Mouse (Mus musculus) lung, embryonic 16.5 days (tissue): ENCODE measurements around the gene Sowaha. TPM values are rescaled to one million over a fixed set of nuclear protein-coding genes. Genes with fewer than 3 reads are reported as not detected.

Experiments used
- ATAC-seq: fragments of 200-750 bp; cut with Nextera tagmentation; 2 replicates; pipeline ENCODE4 v1.8.0; 2017; ENCODE audit warnings: low read depth, mild to moderate bottlenecking, moderate library complexity
- H3K27ac ChIP-seq: fragments of 300-500 bp; sonication (generic); 2 replicates; pipeline ENCODE4 v1.5.1; 2014; ENCODE audit warnings: mild to moderate bottlenecking, control low read depth, low read length
- H3K27me3 ChIP-seq: fragments of 300-500 bp; sonication (generic); 2 replicates; pipeline ENCODE4 v1.6.1; 2014; ENCODE audit warnings: low read depth, low read length, mixed read lengths; ENCODE audit not compliant: control insufficient read depth, insufficient read depth
- H3K36me3 ChIP-seq: fragments of 300-500 bp; sonication (generic); 2 replicates; pipeline ENCODE4 v1.6.1; 2014; ENCODE audit warnings: low read length; ENCODE audit not compliant: control insufficient read depth, insufficient read depth
- H3K4me1 ChIP-seq: fragments of 300-500 bp; sonication (generic); replicated peaks from 2 replicates; pipeline ENCODE4 v1.6.1; 2014; ENCODE audit warnings: low read length, mixed read lengths; ENCODE audit not compliant: control insufficient read depth, insufficient read depth
- H3K4me2 ChIP-seq: fragments of 300-500 bp; sonication (generic); 2 replicates; pipeline ENCODE4 v1.6.1; 2014; ENCODE audit warnings: low read depth, low read length, control low read depth
- H3K4me3 ChIP-seq: fragments of 300-500 bp; sonication (generic); 2 replicates; pipeline ENCODE4 v1.5.1; 2014; ENCODE audit warnings: mild to moderate bottlenecking, low read length, control low read depth
- H3K9ac ChIP-seq: fragments of 300-500 bp; sonication (generic); 2 replicates; pipeline ENCODE4 v1.6.1; 2014; ENCODE audit warnings: low read length, control low read depth
- H3K9me3 ChIP-seq: fragments of 300-500 bp; sonication (generic); 2 replicates; pipeline ENCODE4 v1.6.1; 2016; ENCODE audit warnings: low read length; ENCODE audit not compliant: control insufficient read depth
- WGBS: fragments of 180-500 bp; shearing (Covaris S2); extraction: QIAGEN DNeasy Blood & Tissue Kit; methylation state at CpG from one replicate; pipeline ENCODE4 v1.1.7; 2014; 5-methylcytosine and 5-hydroxymethylcytosine counted together
- polyA plus RNA-seq: library from polyadenylated mRNA; unstranded; fragments of >200 nt; fragmentation: Nextera tagmentation; extraction: Ambion mirVana; gene quantifications from 2 replicates; pipeline ENCODE4 v1.2.1, GENCODE M21; 2015

The Sowaha gene
- polyA plus RNA-seq, 1 experiment from 2014 or later: 0.13 TPM

DNA sequence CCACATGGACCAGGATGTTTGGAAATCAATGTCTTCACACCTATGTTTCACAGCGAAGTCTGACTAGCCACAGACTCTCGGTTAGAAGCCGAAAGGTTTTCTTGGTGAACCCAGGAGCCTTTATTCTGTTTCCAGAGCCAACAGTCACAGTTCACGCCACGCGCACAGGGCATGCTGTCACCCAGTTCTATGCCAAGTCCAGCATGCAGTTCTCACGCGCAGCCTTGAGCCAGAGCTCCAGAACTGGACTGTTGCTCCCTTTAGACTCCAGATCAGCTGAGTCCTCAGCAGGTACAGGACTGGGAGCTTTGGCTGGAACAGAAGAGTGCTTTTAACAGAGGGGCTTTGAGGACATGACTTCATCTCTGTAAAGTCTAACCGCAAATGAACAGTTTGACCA, 27.7 kb downstream of the Sowaha start:
- Histone ChIP-seq H3K4me3 (no peak overlapping the region), H3K9me3 (no peaks in the 10 kb centered on the region), H3K4me1 (peaks cover 3% of the 10 kb centered on the region; the same call in 1 of the 2 replicates), H3K27ac (no peak overlapping the region), H3K4me2 (no peak overlapping the region), H3K36me3 (no peaks in the 10 kb centered on the region), H3K27me3 (no peaks in the 10 kb centered on the region), H3K9ac (no peak overlapping the region)
- WGBS: 93% methylated on average over 9 of the region's 9 CpGs
- ATAC-seq: no peak

DNA sequence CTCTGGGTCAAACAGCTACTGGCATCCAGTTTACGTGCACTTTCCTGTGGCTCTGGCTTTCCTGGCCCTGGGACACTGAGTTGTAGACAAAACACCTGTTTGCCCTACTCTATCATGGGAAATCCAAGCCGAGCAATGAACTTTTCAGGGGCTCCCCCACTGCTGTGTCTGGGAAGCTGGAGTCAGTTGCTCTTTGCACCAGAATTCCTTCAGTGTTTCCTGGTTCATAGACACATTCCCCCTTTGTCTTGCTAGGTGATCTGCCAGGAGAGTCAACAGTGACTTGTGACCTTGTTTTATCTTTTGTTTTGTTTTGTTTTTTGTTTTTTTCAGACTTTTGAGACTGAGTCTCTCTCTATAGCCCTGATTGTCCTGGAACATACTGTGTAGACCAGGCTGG, 28.7 kb downstream of the Sowaha start:
- Histone ChIP-seq H3K4me2 (no peak overlapping the region), H3K36me3 (no peaks in the 10 kb centered on the region), H3K9ac (no peak overlapping the region), H3K4me3 (no peak overlapping the region), H3K27ac (no peak overlapping the region), H3K4me1 (peaks cover under 1% of the 10 kb centered on the region; the same call in 1 of the 2 replicates), H3K9me3 (no peaks in the 10 kb centered on the region), H3K27me3 (no peaks in the 10 kb centered on the region)
- WGBS: 49% methylated on average over 2 of the region's 2 CpGs
- no peak for ATAC-seq

DNA sequence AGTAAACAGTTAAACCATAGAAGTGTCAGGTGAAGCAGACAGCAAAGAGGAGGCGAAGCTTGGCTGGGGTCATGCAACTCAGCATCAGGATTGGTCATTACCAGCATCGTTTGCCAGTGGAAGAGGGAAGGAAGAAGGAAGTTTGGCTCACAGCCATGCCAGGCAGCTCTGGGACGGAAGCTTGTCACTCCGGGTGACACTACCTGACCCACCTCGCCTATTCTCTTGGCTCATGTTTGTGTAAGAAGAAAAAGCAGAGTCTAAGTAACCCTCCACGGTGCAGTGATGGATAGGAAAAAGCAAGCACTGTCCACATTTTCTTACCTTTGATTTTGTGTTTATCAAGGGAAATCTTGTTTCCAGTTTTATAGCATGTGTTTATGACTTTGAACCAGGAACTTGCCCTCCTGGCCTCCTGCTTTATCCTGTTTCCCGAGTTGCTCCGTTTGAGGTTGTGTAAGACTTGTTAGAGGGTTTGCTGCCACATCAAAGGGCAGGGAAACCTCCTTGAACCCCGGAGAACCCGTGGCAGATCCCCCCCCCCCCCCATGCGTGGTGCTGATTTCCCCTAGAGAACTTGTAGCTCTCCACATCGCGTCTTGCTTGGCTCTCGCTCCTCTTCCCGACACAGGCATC, 29.9 kb downstream of the Sowaha start:
- no peaks in the 10 kb centered on the region; the same call in 1 of the 2 replicates for H3K4me1 ChIP-seq
- H3K9ac ChIP-seq: no peak overlapping the region
- no peak overlapping the region for H3K4me3 ChIP-seq
- no peaks in the 10 kb centered on the region for H3K36me3 ChIP-seq
- no peak overlapping the region for H3K27ac ChIP-seq
- no peak for ATAC-seq
- WGBS: 22% methylated on average over 15 of the region's 15 CpGs
- no peaks in the 10 kb centered on the region for H3K27me3 ChIP-seq
- no peak overlapping the region for H3K4me2 ChIP-seq
- H3K9me3 ChIP-seq: no peaks in the 10 kb centered on the region

DNA sequence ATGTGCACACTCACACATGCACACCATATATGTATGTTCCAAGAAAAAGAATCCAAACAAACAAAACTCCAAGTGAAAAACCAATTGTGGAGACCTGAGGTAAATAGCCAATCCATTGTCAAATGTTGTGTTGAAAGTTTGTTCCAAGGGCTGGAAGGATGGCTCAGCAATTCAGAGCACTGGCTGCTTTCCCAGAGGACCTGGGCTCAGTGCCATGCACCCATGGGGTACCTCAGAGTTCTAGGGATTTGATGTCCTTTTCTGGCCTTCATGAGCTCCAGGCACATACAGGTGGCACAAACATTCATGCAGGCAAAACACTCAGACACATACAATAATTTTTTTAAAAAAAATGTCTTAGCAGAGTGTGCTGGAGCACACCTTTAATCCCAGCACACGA, 31.5 kb downstream of the Sowaha start:
- no peak overlapping the region for H3K27ac ChIP-seq
- ATAC-seq: no peak
- H3K9me3 ChIP-seq: no peaks in the 10 kb centered on the region
- H3K27me3 ChIP-seq: no peaks in the 10 kb centered on the region
- WGBS: 71% methylated on average over 1 of the region's 1 CpGs
- H3K9ac ChIP-seq: no peak overlapping the region
- H3K4me2 ChIP-seq: no peak overlapping the region
- H3K4me1 ChIP-seq: no peaks in the 10 kb centered on the region; the same call in 1 of the 2 replicates
- H3K4me3 ChIP-seq: no peak overlapping the region
- no peaks in the 10 kb centered on the region for H3K36me3 ChIP-seq

DNA sequence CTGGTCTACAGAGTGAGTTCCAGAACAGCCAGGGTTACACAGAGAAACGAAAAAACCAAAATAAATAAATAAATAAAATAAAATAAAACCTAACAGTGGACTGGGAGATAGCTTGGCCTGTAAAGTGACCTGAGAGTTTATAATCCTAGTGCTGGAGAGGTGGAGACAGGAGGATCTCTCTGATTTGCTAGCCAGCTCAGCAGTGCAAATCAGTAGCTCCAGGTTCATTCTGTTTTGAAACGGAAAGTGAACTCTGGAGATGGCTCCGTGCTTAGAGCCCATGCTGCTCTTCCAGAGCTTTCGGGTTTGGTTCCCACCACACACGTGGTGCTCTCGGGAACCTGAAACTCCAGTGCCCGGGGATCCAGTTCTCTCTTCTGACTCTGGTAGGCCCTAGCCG, 32.1 kb downstream of the Sowaha start:
- H3K9me3 ChIP-seq: no peaks in the 10 kb centered on the region
- ATAC-seq: no peak
- no peaks in the 10 kb centered on the region for H3K36me3 ChIP-seq
- H3K4me1 ChIP-seq: no peaks in the 10 kb centered on the region; the same call in 1 of the 2 replicates
- no peak overlapping the region for H3K4me2 ChIP-seq
- H3K27me3 ChIP-seq: no peaks in the 10 kb centered on the region
- H3K9ac ChIP-seq: no peak overlapping the region
- WGBS: 89% methylated on average over 8 of the region's 8 CpGs
- no peak overlapping the region for H3K27ac ChIP-seq
- H3K4me3 ChIP-seq: no peak overlapping the region

DNA sequence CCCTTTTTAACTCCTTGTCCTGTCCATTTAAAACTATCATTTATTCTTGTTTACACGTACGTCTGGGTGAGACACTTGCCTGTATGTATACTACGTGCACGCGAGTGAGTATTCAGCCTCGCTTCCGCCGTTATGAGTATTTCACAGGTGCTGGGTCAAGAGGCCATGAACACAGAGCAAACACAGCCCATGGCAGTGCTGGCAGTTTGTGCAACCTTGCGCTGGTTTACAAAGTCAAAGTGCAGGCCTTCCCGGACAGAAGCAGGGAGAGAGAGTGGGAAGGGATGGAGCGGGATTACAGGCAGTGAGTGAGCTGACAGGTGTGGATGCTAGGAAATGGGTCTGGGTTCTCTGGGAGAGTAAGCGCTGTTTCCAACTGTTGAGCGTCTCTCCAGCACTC, 33.9 kb downstream of the Sowaha start:
- WGBS: 54% methylated on average over 13 of the region's 13 CpGs
- Histone ChIP-seq H3K9ac (no peak overlapping the region), H3K4me1 (peaks cover 2% of the 10 kb centered on the region; the same call in 1 of the 2 replicates), H3K4me2 (no peak overlapping the region), H3K9me3 (no peaks in the 10 kb centered on the region), H3K36me3 (no peaks in the 10 kb centered on the region), H3K27me3 (no peaks in the 10 kb centered on the region), H3K27ac (no peak overlapping the region), H3K4me3 (no peak overlapping the region)
- ATAC-seq: no peak

DNA sequence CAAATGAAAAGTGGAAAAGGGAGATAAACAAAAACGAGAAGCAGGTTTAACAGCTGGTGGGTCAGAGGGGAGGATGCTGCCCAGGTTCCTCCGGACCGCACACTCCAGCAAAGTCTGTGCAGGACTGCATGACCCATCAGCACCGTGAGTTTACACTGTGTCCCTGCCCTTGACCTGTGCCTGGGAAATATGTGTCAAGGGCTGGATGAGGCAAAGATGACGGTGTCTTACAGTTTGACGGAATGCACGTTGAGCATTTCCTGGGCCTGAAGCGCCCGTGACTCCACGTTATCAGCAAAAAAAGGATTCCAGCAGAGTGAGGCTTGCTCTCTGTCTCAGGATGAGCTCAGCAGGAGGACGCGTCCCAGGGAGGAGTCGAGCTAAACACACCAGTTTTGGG, 34.5 kb downstream of the Sowaha start:
- H3K27ac ChIP-seq: no peak overlapping the region
- no peak overlapping the region for H3K9ac ChIP-seq
- no peaks in the 10 kb centered on the region for H3K9me3 ChIP-seq
- no peak for ATAC-seq
- 43% methylated on average over 13 of the region's 13 CpGs for WGBS
- H3K36me3 ChIP-seq: no peaks in the 10 kb centered on the region
- H3K4me3 ChIP-seq: no peak overlapping the region
- no peak overlapping the region for H3K4me2 ChIP-seq
- peaks cover 2% of the 10 kb centered on the region; the same call in 1 of the 2 replicates for H3K4me1 ChIP-seq
- H3K27me3 ChIP-seq: no peaks in the 10 kb centered on the region

DNA sequence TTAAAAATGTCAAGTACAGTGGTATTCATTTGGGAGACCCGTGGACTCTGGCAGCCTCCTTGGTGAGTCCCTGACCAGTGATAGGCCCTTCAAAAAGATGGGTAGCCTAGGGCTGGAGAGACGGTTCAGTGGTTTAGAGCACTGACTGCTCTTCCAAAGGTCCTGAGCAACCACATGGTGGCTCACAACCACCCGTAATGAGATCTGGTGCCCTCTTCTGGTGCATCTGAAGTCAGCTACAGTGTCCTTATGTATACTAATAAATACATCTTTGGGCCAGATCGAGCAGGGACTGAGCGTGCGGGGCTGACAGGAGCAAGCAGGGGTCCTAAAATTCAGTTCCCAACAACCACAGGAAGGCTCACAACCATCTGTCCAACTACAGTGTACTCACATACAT, 36.2 kb downstream of the Sowaha start:
- Histone ChIP-seq H3K4me3 (no peak overlapping the region), H3K9ac (no peak overlapping the region), H3K27ac (no peak overlapping the region), H3K4me2 (no peak overlapping the region), H3K4me1 (0 out of 2 replicates have a peak, but pooled peaks cover 2% of the 10 kb centered on the region), H3K27me3 (no peaks in the 10 kb centered on the region), H3K36me3 (no peaks in the 10 kb centered on the region), H3K9me3 (no peaks in the 10 kb centered on the region)
- peak; percentile 41; the same call in 1 of the 2 replicates for ATAC-seq
- WGBS: 32% methylated on average over 6 of the region's 6 CpGs

DNA sequence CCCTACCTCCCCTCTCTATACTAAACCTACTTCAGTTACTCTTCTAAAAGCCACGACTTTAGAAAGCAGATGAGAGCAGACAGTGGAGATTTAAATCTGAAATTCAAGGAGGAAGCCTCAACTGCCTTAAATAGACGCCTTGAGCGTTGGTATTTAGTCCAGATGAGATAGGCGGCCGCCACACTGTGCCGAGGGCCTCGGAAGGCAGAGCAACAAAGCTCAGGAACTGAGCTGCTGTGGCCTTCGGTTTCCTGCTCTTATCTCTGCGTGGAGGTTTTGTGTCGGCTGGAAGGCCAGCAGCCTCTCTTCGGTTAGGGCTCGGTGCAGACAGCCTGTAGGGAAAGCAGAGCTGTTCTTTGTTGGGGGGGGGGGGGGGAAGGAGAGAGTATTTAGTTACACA, 38.2 kb downstream of the Sowaha start:
- H3K36me3 ChIP-seq: no peaks in the 10 kb centered on the region
- WGBS: 14% methylated on average over 12 of the region's 12 CpGs
- H3K9me3 ChIP-seq: no peaks in the 10 kb centered on the region
- 0 out of 2 replicates have a peak, but pooled peaks cover 2% of the 10 kb centered on the region for H3K4me1 ChIP-seq
- H3K4me3 ChIP-seq: no peak overlapping the region
- no peak for ATAC-seq
- H3K9ac ChIP-seq: 0 out of 2 replicates have a peak overlapping the region, but pooled peaks have one; percentile 24
- no peak overlapping the region for H3K4me2 ChIP-seq
- no peaks in the 10 kb centered on the region for H3K27me3 ChIP-seq
- H3K27ac ChIP-seq: no peak overlapping the region
